Mouse (Mus musculus): ENCODE results near the gene Foxn2. TPM values are rescaled to one million over a fixed set of nuclear protein-coding genes. Genes with fewer than 3 reads are reported as not detected.

The Foxn2 gene
- 11.2 and 11.5 TPM in 2 replicates for polyA plus RNA-seq (2015; fragmentation: Nextera tagmentation; extraction: Ambion mirVana)

DNA sequence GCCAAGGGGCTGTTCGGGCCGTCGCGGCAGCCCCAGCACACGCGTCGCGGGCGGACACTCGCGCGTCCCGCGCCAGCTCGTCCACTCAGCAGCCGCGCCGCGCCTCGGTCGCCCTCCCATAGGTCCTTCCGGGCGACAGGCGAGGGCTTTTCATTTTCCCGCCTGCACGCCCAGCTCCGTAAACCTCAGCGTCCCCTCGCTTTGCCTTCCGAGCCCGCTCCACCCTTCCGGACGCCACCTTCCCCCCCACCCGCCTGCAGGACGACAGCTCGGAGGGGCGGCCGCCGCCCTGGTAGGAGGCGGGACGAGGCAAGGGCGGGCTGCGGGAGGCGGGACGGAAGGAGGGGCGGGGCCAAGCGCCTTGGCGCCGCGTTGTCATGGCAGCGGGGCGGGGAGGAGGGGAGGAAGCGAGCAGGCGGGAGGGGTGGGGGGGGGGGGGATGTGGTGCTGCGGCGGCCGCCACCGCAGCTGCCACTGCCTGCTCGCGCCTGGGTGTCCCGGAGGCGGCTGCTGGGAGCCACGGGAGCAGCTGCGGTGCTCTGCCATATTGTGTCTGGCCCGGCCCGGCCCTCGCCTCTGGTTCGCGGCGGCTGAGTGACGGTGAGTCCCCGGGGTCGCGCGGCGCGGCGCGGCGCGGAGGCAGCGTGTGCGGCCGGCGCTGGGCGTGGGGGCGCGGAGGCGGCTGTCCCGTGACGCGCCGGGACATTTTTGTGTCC, at the start of gene Foxn2:
Foxn2 (plus strand) TSS at position 427 of the 716 bp plus-strand sequence.
- H3K4me1 ChIP-seq: peaks cover 8% of the 10 kb centered on the region; the same call in 1 of the 2 replicates
- peak within 1 kb of the TSS; percentile 94 for H3K27ac ChIP-seq
- H3K9ac ChIP-seq: peak within 1 kb of the TSS; percentile 82
- H3K4me3 ChIP-seq: peak within 1 kb of the TSS; percentile 63
- no peaks in the 10 kb centered on the region for H3K36me3 ChIP-seq (ENCODE audit: poor library complexity, severe bottlenecking)
- peaks cover 7% of the 10 kb centered on the region; the same call in 1 of the 2 replicates for H3K27me3 ChIP-seq
- no peaks in the 10 kb centered on the region for H3K9me3 ChIP-seq (replicated peaks)
- ATAC-seq: peak; percentile 92
- H3K4me2 ChIP-seq: peak within 1 kb of the TSS; percentile 80
- under 1% methylated on average over 51 of the region's 93 CpGs for WGBS

DNA sequence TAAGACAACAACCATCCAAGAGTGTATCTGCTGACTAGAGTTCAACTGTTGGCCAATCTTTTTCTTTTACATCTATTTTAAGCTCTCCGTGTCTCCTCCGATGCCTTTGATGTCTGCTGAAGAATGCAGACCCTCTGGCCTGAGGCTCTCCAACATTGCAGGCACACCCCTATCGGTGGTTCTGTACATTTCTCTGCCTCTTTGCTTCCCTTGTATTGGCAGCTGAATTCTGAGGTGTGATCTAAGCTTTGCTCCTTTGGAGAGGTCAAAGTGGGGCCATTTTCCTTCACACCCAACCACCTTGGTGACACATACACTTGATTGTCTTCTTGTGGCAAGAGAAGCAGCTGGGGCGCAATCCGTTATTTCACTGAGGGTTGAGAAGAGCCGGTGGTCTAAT, 43.0 kb upstream of the Foxn2 start:
- ATAC-seq: no peak
- WGBS: 82% methylated on average over 6 of the region's 6 CpGs
- Histone ChIP-seq H3K4me3 (no peak overlapping the region), H3K36me3 (ENCODE audit: poor library complexity, severe bottlenecking) (no peaks in the 10 kb centered on the region), H3K9ac (no peak overlapping the region), H3K27me3 (peaks cover 8% of the 10 kb centered on the region; the same call in 1 of the 2 replicates), H3K4me1 (peaks cover 18% of the 10 kb centered on the region), H3K9me3 (replicated peaks) (no peaks in the 10 kb centered on the region), H3K4me2 (no peak overlapping the region), H3K27ac (no peak overlapping the region)

DNA sequence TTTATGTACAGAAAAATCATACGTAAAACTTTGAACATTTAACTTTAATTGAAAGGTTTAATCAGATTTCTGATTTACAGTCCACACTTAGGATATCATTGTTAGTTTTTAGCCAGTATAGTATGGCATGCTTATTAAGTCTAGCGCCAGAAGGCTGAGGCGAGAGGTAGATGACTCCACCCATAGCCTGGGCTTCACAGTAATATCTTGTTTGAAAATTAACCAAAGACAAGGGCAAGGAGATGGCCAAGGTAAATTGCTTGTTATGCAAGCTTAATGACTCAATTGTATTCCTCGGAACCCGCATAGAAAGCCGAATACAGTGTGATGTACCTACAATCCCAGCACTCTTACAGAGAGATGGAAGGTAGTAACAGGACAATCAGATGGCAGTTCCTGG, 42.4 kb upstream of the Foxn2 start:
- H3K4me1 ChIP-seq: peaks cover 22% of the 10 kb centered on the region
- no peaks in the 10 kb centered on the region for H3K9me3 ChIP-seq (replicated peaks)
- peaks cover 12% of the 10 kb centered on the region; the same call in 1 of the 2 replicates for H3K27me3 ChIP-seq
- no peak overlapping the region for H3K27ac ChIP-seq
- H3K9ac ChIP-seq: no peak overlapping the region
- no peak for ATAC-seq
- no peaks in the 10 kb centered on the region for H3K36me3 ChIP-seq (ENCODE audit: poor library complexity, severe bottlenecking)
- no peak overlapping the region for H3K4me2 ChIP-seq
- no peak overlapping the region for H3K4me3 ChIP-seq
- 86% methylated on average over 6 of the region's 6 CpGs for WGBS

DNA sequence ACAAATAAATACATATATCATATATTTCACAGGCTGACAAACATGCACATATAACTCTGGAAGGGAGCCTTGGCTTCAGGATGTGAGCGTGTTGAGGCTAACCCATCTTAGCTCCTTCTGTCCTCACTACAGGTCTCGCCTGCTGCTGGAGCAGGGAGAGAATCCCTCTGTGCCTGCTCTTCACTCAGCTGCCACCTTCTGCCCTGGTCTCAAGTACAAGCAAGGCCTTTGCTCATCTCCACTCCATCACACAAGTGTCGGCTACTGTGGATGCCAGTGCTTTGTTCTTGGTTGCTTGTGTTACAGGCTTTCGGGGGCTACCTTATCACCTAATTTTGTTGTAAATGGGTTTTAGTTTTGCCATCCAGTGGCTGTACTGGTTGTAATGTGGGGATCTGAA, 41.7 kb upstream of the Foxn2 start:
- no peak overlapping the region for H3K4me2 ChIP-seq
- no peak overlapping the region for H3K4me3 ChIP-seq
- no peak overlapping the region for H3K9ac ChIP-seq
- H3K27ac ChIP-seq: no peak overlapping the region
- 76% methylated on average over 4 of the region's 4 CpGs for WGBS
- H3K4me1 ChIP-seq: peaks cover 30% of the 10 kb centered on the region
- peaks cover 13% of the 10 kb centered on the region; the same call in 1 of the 2 replicates for H3K27me3 ChIP-seq
- H3K9me3 ChIP-seq (replicated peaks): no peaks in the 10 kb centered on the region
- ATAC-seq: no peak
- H3K36me3 ChIP-seq (ENCODE audit: poor library complexity, severe bottlenecking): no peaks in the 10 kb centered on the region

DNA sequence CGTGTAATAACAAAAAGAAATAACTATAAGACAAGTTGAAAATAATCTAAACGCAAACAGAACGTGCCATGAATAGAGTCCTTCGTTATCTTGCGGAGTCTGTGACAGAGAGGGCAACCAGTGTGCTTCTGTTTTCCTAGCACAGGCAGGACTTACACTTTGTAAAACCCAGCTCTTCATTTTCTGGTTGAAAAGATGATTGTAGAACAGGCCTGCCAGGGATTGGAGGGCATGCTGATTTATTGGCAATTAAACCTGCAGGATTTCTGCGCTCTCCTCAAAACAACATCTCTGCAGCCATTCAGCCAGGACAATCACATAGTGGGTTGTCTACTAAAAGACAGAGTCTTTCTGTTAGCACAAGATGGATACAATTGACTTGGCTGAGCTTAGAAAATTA, 40.4 kb upstream of the Foxn2 start:
- Histone ChIP-seq H3K27ac (no peak overlapping the region; the same call in 1 of the 2 replicates), H3K4me1 (peaks cover 42% of the 10 kb centered on the region), H3K27me3 (peaks cover 13% of the 10 kb centered on the region; the same call in 1 of the 2 replicates), H3K4me2 (no peak overlapping the region), H3K36me3 (ENCODE audit: poor library complexity, severe bottlenecking) (no peaks in the 10 kb centered on the region), H3K4me3 (no peak overlapping the region), H3K9me3 (replicated peaks) (no peaks in the 10 kb centered on the region), H3K9ac (no peak overlapping the region)
- ATAC-seq: peak; percentile 52
- 9% methylated on average over 6 of the region's 6 CpGs for WGBS

DNA sequence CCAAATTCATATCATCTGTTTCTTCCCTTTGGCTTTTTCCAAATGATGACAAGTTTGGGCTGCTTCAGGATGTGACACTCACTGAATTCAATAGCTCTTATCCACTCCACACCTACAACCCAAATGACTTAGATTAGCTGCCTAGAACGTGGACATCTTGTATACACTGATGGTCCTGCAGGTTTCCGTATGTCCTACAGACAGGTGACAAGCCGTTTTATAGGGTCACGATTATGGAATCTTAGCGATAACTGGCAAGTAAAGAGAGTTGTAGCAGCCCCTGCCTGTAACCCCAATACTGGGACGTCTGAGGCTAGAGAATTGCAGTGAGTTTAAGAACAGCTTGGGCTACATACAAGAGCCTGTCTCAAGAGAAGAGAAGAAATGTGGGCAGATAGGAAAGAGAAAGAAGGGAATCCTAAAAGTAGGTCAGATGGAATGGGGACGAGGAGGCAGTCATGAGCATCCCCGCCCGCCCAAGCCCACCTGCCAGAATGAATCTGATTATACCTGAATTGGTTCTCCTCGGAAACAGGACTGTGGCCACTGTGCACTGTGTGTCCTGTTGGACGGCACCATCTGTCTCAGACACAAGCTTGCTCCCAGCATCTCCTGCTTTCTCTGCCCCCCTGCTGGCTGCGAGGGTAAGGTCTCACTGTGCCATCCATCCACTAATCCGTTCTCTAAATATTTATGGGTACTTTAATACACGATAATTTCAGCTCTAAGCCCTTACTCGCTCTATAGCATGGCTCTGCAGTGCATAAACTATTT, 39.6 kb upstream of the Foxn2 start:
- ATAC-seq: no peak
- 61% methylated on average over 15 of the region's 15 CpGs for WGBS
- H3K27ac ChIP-seq: peak overlapping the region; percentile 25; the same call in 1 of the 2 replicates

DNA sequence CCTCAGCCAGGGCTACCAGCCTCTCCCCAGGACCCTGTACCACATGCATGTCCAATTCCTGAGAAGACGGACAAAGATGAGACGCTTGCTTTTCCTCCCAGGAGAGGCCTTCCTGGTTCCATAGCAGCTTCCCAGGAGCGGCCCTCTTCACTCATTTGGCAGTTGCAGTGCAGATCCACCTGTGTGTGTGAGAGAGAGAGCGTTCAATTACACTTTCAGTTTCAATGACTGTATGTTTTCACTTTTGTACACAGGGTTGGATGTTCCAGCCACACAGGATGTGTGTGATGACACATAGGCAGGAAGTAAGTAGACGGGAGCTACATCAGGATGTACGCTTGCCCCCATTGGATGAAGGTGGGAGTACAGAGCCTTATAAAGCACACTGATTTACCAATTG, 37.2 kb upstream of the Foxn2 start:
- no peak for ATAC-seq
- Histone ChIP-seq H3K4me2 (no peak overlapping the region), H3K9ac (no peak overlapping the region), H3K36me3 (ENCODE audit: poor library complexity, severe bottlenecking) (no peaks in the 10 kb centered on the region), H3K27ac (no peak overlapping the region), H3K9me3 (replicated peaks) (no peaks in the 10 kb centered on the region), H3K4me3 (no peak overlapping the region), H3K4me1 (peaks cover 45% of the 10 kb centered on the region), H3K27me3 (peaks cover 17% of the 10 kb centered on the region; the same call in 1 of the 2 replicates)
- WGBS: 85% methylated on average over 6 of the region's 6 CpGs

More for the DNA sequence above, 39.6 kb upstream of the Foxn2 start:
- no peak overlapping the region for H3K4me2 ChIP-seq
- no peaks in the 10 kb centered on the region for H3K36me3 ChIP-seq (ENCODE audit: poor library complexity, severe bottlenecking)
- no peak overlapping the region for H3K9ac ChIP-seq
- no peaks in the 10 kb centered on the region for H3K9me3 ChIP-seq (replicated peaks)
- peaks cover 45% of the 10 kb centered on the region for H3K4me1 ChIP-seq
- peaks cover 13% of the 10 kb centered on the region; the same call in 1 of the 2 replicates for H3K27me3 ChIP-seq
- no peak overlapping the region for H3K4me3 ChIP-seq

DNA sequence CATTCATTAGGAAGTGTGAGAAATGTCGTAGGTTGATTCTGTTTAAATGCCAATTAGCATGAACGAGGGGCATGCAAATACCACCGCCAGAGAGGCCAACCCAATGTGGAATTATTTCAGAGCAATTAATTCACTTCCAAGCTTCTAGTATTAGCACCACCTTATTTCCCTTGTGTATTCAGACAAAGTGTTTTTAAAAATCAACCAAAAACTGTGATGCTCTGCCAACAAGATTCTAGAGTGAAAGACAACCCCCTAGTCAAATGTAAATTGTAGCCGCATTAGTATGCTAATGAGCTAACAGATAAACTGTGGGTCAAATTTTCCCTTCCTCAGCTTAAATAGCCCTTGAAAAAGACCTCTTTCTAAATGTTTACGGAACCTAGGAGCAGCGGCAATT, 36.0 kb upstream of the Foxn2 start:
- peaks cover 45% of the 10 kb centered on the region for H3K4me1 ChIP-seq
- no peaks in the 10 kb centered on the region for H3K9me3 ChIP-seq (replicated peaks)
- H3K9ac ChIP-seq: no peak overlapping the region
- 3% methylated on average over 6 of the region's 6 CpGs for WGBS
- peaks cover 17% of the 10 kb centered on the region; the same call in 1 of the 2 replicates for H3K27me3 ChIP-seq
- peak overlapping the region; percentile 40 for H3K4me2 ChIP-seq
- no peak overlapping the region for H3K4me3 ChIP-seq
- H3K36me3 ChIP-seq (ENCODE audit: poor library complexity, severe bottlenecking): no peaks in the 10 kb centered on the region
- peak overlapping the region; percentile 8; the same call in 1 of the 2 replicates for H3K27ac ChIP-seq
- ATAC-seq: peak; percentile 86

DNA sequence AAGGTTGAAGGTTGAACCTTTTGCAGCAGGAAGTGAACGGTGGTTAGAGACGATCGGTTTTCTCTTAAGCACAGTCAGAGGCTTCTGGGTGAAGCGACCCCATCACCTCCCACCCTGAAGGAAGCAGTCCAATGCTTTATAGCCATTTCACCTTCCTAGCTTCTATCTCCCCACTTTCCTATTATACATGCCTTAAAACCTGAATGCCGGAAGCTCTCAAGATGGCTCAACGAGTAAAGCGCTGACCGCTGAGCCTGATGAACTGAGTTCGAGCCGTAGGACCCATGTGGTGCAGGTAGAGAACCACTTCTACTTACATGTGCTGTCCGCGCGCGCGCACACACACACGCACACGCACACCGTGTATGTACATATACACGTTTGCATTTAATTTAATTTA, 35.4 kb upstream of the Foxn2 start:
- 30% methylated on average over 19 of the region's 19 CpGs for WGBS
- H3K27me3 ChIP-seq: peaks cover 17% of the 10 kb centered on the region; the same call in 1 of the 2 replicates
- peaks cover 41% of the 10 kb centered on the region for H3K4me1 ChIP-seq
- H3K4me3 ChIP-seq: no peak overlapping the region
- H3K36me3 ChIP-seq (ENCODE audit: poor library complexity, severe bottlenecking): no peaks in the 10 kb centered on the region
- H3K27ac ChIP-seq: 0 out of 2 replicates have a peak overlapping the region, but pooled peaks have one; percentile 8
- ATAC-seq: peak; percentile 26; the same call in 1 of the 2 replicates
- H3K4me2 ChIP-seq: peak overlapping the region; percentile 40
- H3K9me3 ChIP-seq (replicated peaks): no peaks in the 10 kb centered on the region
- no peak overlapping the region for H3K9ac ChIP-seq

DNA sequence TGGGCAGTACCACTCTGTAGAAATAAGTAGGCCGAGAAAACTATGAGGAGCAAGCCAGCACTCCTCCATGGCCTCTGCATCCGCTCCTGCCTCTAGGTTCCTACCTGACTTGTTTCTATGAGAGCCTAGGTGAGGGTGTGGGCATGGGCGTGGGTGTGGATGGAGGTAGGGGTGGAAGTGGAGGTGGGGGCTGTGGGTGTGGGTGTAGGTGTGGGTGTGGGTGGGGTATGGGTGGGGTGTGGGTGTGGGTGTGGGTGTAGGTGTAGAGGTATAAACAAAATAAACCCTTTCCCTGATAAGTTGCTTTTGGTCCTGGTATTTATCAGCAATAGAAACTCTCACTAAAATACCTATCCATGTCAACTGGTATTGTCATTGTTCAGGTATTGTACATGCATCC, 30.8 kb upstream of the Foxn2 start:
- H3K9ac ChIP-seq: no peak overlapping the region
- 95% methylated on average over 3 of the region's 3 CpGs for WGBS
- H3K27me3 ChIP-seq: peaks cover 4% of the 10 kb centered on the region; the same call in 1 of the 2 replicates
- no peak for ATAC-seq
- H3K27ac ChIP-seq: no peak overlapping the region
- H3K4me2 ChIP-seq: no peak overlapping the region
- H3K4me1 ChIP-seq: peaks cover 7% of the 10 kb centered on the region
- no peak overlapping the region for H3K4me3 ChIP-seq
- H3K36me3 ChIP-seq (ENCODE audit: poor library complexity, severe bottlenecking): no peaks in the 10 kb centered on the region
- no peaks in the 10 kb centered on the region for H3K9me3 ChIP-seq (replicated peaks)

DNA sequence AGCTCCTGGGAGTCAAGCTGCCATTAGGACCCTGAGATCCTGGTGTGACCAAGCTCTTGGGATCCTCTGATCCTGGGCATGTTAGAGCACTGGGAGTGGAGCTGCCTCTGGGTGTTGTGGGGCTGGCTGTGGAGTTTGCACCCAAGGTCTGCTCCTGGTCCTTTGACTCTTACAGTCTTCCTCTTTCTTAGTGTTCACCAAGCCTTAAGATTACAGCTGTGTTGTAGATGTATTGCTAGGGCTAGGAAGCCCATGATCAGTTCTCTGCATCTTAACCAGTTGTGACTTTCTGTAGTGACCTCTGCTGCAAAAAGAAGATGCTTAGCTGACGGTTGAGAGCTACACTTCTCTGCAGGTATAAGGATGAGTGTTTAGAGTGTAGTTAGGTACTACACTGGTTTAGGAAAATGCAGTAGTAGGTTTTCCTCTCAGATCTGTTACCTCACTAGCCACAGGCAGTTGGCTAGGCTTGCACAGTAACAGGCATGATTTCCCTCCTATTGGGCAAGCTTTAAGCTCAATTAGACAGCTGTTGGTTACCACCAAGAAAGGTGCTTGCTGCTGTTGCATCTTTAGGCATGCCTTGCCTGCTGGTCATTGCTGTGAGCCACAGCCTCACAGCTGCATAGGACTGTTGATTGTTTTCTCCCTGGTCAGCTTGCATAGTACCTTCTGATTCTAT, 27.2 kb upstream of the Foxn2 start:
- Histone ChIP-seq H3K9me3 (replicated peaks) (no peaks in the 10 kb centered on the region), H3K9ac (no peak overlapping the region), H3K36me3 (ENCODE audit: poor library complexity, severe bottlenecking) (no peaks in the 10 kb centered on the region), H3K4me3 (no peak overlapping the region), H3K4me2 (no peak overlapping the region), H3K4me1 (no peaks in the 10 kb centered on the region), H3K27ac (no peak overlapping the region), H3K27me3 (no peaks in the 10 kb centered on the region)
- ATAC-seq: no peak
- WGBS: 88% methylated on average over 1 of the region's 1 CpGs

Measured in forebrain, embryonic 13.5 days (tissue).